Mouse (Mus musculus) R1 (cell line): ENCODE measurements around the gene Senp8.

ENCODE experiments used
- DNase-seq: peaks from one replicate; pipeline ENCODE4 v3.0.0-alpha.2; 2018; ENCODE audit warnings: low read depth, low spot score

Gene Senp8

DNA sequence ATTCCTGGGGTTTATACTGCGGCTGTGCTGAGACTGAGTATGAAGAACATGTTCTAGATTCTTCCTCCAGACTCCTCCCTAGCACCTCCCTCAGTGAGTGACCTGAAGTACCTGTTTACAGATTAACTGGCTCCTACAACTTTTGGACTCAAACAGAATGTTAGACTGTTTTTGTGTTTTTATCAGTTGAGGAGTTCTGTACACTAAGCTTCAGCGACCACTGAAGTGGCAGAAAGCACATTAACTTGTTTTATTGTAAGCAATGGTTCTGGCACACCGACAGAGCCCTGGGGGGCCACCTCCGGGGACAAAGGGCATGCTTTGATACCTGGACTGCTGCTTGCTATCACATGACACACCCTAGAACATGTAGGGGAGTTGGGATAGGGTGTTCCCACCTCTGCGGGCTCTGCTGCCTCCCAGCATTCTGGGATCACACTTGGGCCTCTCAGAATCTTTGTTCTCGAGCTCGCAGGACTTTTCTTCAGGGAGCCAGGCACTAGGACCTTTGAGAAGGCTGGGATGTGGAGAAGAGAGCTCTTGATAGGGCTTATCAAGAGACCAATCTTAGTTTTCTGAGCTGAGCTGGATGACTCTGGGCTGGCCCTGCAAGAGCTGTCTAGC, 34.1 kb downstream of the Senp8 start:
- DNase-seq = no peak

DNA sequence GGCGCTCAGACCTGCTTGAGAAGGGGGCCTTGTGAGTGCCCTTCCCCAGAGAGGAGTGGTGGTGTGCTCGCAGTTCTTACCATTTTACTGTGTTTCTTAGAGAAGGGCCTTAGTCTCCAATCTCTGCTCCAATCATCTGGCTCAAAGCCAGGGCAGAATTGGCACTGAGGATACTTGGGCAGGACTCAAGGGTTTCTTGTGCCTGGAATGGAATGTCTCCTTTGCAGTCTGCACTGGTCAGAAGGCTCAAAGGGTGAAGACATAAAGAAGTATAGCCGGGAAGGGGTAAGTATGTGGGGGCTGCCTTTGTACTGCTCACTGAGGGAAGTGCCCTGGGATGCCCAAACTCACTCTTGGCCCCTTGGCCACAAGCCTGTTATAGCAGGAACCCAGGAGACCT, 41.3 kb downstream of the Senp8 start:
- DNase-seq = no peak

DNA sequence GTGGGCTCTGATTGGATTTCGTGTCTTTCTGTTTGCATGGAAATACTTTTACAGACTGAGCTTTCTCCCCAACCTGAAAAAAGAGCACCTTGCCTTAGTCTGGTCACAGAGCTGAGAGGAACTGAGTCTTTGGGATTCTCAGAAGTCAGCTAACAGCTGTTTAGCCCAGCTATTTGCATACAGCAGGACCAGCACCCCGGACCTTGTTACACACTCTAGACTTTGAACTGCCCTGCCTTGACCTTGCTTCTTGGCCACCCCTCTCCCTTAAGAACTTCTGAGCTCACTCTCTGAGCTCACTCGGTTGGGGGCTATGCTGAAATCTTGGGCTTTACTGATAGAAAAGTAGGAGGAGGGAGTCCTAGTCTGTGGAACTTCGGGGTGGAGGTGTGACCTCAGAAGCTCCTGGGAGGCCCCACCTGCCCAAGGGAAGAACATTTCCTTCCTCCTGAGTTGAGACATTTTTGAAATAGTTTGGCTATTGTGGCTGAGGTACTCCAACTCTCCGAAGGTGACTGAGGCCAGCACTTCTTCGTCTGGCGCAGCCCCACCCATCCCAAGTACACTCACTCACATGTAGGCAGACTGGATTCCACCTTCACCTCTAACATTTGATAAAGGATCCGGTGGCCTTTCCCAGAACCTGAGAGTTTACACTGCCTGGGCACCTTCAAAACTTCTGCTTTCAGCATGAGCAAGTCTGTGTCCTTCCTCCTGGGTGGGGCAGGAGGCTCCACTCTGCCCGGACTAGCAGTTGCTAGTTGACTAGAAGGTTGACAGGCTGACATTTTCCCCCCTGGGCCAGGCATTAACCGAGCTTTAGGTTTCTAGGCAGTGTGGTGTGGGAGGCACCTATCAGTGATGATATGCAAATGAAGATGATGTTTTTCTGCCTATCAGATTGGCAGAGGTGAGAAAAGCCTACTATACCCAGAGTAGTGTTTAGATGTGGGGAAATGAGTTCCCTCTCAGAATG, 43.4 kb downstream of the Senp8 start:
- DNase-seq = peak; percentile 90

GRCm38 (mm10) chr9:59703099-59703498, 47.4 kb downstream of the Senp8 start:
- no peak for DNase-seq

DNA sequence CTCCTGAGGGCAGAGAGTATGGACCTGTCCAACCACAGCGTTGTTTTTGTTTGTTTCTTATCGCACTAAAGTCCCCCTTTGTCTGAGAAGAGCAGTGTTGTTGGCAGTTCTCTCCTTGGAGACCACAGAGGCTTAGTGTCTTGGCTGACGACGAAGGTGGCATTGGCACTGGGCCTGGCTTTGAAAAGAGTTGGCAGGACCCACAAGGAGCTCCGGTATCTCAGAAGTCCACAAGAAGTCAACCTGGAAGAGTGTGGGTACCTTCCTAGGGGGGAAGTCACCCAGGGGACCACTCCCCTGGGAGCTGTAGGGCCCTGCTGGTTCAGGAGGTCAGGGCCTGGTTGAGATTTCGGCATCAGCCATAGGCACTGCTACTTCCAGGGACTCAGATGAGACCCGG, 49.4 kb downstream of the Senp8 start:
- DNase-seq = no peak

DNA sequence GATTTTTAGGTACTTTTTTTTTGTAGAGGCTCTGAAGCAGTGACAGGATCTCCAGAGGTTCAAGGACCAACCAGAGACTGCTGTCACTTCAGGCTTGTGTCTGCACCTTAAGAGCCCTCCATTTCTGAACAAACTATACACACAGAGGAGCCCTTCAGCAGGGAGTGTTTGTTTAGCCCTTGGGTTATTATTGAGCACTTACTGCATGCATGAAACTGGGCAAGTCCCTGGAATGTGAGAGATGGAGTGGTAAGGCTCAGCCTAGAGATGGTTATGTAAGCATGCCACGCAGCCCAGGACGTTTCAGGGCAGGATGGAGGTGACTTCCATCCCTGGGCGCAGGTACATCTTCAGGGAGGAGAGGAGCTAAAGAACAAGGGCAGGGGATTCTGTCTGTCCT, 54.1 kb downstream of the Senp8 start:
- no peak for DNase-seq

DNA sequence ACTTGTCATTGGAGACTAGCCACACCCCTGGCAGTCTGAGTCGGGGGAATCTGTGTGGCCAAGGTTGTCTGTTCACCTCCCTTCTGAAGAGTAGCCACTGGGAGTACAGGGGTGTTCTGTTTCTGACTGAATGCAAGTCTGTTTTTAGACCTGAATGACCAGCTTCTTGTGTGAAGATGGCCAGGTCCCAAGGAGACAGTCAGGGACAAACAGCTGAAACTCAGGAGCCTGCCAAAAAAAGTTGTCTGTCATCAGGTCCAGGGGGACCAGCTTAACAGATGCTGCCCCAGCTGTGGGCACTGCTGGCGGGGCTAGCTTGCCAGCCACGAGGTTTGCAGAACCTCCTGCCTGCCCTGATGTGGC, 55.1 kb downstream of the Senp8 start:
- no peak for DNase-seq

- no peak for DNase-seq
These were observed 55.7 kb downstream of the Senp8 start for GRCm38 (mm10) chr9:59694571-59695450.

DNA sequence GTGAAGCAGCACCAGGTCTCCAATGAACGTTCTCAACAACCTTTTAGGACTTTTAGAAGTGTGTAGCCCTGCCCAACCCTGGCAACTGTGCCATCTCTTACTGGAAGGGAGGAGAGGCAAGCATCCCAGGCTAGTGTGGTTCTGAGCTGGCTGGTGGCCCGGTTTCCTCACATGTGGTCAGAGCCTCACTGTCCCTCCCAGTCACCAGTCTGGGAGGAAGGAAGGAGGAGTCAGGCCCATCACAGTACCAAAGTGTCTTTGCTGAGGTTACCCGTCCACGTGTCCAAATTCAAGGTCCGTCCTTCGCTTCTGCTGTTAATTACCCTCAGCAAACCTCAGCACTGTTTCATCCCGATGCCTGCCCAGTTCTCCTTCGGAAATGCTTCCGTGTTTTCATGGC, 58.4 kb downstream of the Senp8 start:
- no peak for DNase-seq

- DNase-seq = peak; percentile 66
These were observed 58.8 kb downstream of the Senp8 start for GRCm38 (mm10) chr9:59691635-59692094.

- peak; percentile 47 for DNase-seq
These were observed 63.0 kb downstream of the Senp8 start for GRCm38 (mm10) chr9:59687416-59688046.
